Mouse (Mus musculus) right cerebral cortex, postnatal 10 days (tissue): Measurements from ENCODE around the gene Gdpgp1.

Experiments
- DNase-seq, 2 experiments: peaks; one replicate each; pipeline ENCODE4 v3.0.0; 2021; ENCODE audit warnings: low spot score in 2 of 2

Gdpgp1 gene

DNA sequence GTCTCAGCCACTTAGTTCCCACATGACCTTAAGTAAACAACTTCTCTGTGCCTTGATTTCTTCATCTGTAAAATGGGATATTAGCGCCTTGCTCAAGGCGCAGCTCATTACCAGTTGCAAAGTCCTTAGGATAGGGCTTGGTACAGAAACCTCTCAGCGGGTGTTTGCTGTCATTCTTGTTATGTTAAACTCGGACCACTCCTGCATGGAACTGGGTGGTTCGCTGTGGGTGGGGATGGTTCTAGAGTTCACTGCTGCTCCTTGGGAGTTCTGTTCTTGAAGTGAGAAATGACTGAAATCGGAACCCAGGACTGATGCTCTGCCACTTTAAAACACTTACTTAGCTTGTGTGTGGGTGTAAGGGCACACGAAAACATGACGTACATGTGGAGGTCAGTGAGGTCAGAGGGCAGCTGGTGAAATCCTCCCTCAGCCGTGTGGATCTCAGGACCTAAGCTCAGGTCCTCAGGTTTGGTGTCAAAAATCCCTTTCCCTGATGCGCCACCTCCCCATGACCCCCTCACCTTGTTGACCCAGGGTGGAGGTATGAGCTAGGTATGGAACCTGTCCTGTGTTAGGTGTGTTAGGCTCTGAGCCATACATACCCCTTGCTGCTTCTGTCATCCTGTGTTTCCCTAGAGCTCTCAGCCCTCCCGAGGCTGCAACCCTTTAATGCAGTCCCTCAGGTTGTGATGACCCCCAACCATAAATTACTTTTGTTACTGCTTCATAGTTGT lies 32.6 kb upstream of the Gdpgp1 start:
- DNase-seq: no peak

DNA sequence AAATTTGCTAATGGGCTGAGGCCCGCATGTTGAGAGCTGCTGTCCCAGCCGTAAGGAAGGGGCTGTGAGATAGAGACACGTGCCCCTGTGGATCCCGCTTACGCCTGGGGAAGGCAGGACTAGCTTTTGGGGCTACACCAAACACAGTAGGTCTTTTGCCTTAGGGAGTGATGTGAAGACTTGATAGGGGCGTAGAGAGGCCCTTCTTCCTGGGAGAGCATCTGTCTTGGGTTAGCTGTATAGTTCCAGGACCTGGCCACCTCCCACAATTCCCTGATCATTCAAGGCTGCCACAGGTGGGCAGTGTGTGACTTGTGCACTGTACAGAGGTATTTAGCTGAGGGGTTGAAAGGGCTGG lies 32.1 kb upstream of the Gdpgp1 start:
- DNase-seq: no peak

DNA sequence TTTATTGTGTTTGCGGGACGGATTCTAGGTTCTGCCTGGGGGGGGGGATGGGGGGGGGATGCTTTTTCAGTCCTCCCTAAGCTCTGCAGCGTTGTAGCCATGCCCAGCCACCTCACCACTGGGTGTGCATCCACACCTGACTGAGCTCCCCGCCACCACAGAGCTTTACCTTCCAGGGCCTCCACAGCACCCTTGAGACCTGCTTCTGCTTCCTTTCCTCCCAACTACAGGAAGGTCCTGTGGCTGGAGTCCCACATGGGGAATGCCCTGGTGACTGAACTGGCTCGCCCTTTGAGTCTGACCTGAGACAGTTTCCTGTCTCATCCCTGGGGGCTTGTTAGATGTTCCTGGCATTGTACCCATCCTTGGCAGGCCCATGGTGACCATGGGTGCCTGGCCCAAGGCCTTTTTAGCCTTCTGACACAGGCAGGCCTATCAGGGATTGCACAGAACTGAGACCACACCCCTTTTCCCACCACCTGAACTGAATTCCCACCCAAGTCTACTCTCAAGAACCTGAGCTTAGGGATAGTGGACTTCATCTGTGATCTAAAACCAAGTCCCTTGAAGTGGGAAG lies 31.6 kb upstream of the Gdpgp1 start:
- DNase-seq: no peak

DNA sequence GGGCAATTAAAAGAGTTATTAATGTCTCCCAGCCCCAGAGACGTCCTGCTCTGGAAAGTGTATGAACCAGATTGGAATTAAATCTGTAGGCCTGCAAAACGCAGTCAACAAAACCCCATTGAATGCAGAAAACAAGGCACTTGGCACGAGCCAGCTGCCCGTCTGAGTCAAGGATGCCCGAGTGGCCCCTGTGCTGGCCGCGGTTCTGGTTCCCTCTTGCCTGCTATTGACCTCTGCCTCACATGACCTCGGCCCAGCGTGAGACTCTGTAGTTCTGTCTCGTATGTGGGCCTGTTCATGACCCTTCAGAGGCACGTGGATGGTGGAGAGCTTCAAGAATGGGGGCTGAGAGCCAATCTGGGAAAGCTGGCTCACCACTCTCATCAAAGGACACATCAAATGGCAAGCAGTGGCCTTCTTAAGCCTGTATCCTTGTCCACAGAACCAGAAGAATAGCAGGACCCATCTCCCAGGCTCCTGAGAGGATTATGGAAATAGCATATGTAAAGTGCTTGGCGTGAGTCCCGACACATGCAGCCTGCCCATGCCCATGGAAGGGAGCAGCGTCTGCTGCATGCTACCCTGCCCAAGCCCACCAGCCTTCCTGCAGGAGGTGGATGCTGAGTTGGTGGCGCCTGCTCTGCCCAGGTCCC lies 30.7 kb upstream of the Gdpgp1 start:
- peak in 1 of 2 experiments; percentile 67 for DNase-seq

DNA sequence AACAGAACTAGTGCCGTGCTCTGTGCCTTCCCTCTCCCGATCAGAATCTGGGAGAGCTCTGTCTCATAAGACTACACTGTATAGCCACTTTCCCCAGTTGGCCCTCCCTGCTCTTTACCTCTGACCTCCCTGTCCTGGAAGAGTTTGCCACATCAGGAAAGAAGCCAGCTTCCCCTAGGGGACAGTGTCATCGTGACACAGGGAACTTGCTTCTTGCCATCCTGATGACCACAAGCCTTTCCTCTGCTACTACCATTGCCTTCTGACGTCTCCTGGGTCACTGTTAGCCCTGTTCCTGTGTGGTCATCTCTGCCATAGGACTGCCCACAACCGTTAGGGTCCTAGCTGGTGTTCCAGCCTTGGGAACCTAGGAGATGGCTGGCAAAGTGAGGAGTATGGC lies 29.7 kb upstream of the Gdpgp1 start:
- DNase-seq: no peak

DNA sequence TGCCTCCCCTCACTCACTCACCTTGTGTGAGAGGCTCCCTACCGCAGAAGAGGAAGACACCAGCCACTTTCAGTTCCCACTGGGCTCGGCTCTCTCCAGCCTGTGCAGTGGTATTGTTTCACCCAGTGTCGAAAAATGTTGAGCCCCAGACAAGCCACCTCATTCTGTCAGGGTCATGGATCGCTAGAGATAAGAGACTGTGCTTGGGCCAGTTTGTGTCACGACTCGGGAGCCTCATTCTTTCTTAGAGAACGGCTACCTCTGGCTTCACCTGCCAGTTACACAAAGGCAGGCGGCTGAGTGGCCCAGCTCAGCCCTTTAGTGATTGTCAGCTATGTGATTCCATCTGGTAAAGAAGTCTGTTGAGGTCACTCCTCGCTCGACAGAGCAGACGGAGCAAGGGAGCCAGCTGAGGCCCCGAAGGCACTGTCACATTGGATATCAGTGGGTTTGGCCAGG lies 29.0 kb upstream of the Gdpgp1 start:
- no peak for DNase-seq

DNA sequence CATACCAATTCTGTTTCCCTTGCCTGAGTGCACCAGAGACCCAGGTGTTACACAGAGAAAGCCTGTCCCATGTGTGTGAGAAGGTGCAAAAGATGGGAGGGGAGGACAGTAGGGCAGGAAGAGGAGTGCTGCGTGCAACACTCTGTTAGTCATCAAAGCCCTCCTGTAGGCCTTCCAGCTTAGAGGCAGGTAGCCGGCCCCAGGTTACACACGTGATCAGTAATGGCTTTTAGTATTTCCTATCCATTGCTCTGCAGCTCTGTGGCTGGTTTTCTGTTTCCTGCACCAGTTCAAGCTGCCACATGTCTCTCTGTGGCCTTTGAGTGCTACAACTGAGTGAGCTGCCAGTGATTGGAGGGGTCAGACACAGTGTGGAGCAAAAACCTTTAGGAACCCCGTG lies 28.3 kb upstream of the Gdpgp1 start:
- no peak for DNase-seq

DNA sequence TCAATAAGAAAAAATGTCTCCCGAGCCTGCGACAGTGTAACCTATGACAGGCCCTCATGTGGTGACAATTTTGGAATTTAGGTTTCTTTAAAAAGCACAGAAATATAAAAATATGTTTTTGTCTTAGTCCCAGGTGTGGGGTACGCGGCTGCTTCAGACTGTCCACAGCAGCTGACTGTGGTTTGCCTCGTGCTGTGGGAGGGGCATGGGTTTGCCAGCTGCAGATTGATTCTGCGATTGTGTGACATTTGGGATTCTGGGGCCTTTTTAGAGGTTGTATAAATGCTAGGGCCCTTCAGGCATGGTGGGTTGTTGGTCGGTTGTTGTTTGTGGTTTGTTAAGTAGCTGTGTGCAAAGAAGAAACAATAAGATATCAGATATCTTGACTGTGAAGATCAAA lies 27.7 kb upstream of the Gdpgp1 start:
- DNase-seq: no peak

DNA sequence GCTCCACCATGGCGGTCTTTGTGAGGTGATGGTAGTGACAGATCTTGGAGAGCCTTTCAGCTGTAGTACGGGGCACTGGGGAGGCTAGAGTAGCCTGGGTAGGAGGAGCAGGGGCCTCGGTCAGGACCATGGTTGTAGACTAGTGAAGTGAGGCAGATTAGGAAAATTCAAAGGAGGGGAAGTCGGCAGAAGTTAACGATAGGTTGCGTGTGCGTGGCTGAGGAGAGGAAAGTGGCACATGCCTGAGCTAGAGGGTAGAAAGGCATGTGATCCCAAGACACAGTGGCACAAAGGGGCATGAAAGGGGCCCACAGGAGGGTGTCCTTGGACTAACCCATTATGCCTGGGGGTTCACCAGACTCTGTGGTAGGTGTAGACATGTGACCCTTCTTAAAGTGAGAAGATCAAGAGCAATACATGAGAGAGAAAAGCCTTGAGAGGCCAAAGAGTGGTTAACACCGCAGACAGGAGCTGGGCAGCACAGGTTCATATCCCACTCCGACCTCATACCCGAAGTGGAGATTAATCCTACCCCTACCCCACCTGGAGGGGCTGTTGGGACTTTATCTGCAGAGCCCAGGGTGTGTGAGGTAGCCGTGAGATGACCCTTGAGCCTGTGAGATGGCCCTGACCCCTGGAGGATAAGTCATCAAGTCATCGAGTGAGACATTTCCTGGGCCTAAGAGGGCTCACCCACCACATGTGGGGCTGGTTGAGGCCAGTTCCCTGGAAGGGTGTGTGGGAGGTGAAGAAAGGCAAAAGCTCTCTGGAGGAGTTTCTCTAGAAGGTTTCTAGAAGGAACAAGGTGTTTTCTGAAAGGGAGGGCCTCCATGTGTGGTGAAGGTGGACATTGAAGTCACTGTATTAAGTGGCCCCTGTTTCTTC lies 26.7 kb upstream of the Gdpgp1 start:
- DNase-seq: no peak

DNA sequence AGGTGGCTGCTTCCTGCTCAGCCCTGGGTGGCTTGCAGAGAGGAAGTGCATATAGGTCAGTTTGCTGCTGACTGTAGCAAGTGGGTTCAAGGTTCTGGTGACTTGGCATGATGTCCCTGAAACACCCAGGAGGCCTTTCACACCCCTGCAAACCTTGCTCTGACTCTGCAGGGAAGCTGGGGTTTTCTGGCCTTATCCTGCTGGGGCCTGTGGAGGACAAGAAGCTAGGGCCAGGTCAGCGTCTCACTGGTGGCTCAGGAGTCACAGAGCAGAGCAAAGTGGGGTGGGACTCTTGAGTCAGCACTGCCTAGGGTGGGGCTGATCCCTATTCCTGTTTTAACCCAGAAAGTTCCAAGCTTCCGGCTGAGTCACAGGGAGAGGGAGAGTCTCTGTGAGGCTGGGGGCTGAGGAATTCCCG lies 25.3 kb upstream of the Gdpgp1 start:
- DNase-seq: no peak

DNA sequence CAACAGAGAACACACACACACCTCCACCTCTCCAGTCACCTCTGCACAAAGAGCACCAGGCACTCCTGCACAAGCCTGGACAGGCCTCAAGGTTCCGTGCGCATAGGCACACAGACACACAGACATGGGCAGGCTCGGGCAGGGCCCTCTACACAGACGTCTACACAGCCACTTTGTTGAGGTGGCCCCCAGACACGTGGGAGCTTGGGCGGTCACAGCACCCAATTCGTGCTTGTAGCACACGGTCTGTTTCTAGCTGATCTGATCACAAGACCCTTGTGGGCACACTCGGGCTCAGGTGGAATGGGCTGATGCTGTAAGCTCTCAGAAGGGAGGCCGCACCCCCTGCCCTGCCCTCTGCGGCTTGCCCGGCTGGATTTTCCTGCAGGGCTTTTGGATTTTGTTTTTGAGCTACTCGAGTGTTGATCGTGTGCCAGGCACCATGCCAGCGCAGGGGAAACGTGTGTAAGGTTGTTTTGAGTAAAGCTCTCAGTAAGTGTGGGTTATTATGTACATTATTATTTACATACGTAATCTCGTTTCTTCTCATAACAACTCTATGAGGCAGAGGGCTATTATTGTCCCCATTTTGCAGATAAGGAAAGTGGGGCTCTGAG lies 24.5 kb upstream of the Gdpgp1 start:
- DNase-seq: no peak

DNA sequence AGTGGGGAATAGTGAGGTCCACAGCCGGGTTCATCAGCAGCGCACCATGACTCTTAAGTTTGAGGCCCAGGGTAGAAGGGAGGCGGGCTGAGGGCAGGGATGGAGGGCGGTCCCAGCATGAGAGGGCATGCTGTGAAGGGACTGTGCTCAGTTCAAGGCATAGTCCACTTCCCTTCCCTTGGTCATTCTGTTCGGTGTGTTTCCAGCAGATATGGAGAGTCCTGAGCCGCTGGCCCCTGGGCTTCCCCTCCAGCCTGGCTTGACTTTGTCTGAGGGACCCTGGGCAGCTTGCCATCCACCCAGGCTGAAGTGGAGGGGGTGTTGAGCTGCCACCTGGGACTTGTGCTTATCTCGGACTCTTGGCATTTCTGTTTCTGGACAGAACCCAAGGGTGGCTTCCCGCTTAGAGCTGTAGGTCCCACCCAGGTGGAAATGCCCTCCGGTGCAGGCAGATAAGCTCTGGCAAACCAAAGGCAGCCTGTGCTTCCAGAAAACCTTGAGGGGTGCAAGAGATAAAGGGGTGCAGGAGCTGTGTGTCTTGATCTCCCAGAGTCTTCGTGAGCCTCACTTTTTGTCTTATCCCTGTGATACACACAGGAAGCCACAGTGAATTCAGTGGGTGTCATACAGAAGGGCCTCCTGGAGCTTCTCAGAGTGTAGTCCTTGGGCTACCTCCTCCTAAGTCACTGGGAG lies 23.8 kb upstream of the Gdpgp1 start:
- DNase-seq: peak in 1 of 2 experiments; percentile 54

DNA sequence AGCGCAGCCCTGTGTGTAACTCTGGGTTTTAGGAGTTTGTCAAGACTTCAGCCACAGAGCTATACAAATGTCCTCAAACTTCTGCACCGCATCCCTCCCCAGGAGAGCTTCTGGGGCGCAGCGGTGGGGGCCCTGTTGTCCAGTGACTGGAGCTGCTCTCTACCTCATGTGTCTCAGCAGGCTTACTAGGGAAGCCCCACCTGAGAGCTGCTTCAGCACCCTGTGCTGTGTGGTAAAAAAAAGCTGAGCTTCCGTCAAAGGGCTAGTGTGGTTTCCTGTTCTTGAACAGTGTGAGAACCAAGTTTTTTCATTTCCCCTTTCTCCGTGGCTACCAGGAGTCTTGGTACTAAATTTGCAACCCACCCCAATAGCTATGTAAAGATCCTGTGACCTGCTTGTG lies 23.0 kb upstream of the Gdpgp1 start:
- no peak for DNase-seq

DNA sequence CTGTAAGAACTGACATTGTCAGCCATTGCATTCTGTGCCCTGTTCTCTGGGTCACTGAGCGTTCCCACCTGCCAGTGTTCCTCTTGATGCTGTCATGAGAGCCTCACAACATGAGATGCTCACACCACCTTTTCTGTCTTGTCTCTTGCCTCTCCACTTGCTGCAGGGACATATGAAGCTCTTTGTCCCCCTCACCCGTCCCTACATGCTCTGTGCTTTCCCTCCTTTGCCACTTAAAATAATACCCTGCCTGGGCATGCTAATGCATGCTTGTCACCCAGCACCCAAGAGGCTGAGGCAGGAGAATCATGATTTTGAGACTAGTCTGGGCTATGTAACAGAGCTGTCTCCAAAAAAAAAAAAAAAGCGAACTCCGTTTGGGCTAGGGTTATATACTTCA lies 21.7 kb upstream of the Gdpgp1 start:
- no peak for DNase-seq

DNA sequence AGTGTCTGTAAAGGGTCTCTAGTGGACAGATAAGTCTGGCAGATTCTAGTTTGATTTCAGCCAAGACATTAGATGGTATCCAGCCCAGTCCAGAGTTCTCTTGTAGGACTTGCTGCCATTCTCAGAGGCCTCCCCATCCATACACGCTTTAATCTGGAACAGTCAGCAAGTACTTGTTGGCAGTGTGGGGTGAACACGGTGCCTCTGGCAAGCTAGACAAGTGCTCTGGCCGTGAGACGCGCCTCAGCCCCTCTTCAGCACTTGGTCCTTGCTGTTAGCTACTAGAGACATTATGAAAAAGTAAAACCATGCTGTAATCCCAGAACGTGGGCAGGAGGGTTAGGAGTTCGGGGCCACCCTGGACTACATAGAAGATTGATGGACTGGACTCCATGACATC lies 19.1 kb upstream of the Gdpgp1 start:
- DNase-seq: no peak

DNA sequence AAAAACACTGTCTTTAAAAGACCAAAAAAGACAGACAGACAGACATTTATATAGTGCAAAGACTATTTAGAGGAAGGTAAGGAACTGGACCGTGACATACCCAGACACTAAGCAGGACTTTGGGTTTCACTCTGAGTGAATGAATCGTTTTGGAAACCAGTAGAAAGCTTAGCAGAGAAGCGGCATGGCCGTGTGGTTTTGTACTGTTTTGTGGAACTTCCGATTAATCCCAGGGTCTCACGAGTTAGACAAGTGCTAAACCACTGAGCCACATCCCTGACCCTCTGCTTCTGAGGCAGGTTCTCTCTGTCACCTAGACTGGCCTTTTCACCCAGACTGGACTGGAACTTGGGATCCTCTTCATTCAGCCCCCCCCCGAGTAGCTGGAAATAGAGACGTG lies 18.2 kb upstream of the Gdpgp1 start:
- no peak for DNase-seq

DNA sequence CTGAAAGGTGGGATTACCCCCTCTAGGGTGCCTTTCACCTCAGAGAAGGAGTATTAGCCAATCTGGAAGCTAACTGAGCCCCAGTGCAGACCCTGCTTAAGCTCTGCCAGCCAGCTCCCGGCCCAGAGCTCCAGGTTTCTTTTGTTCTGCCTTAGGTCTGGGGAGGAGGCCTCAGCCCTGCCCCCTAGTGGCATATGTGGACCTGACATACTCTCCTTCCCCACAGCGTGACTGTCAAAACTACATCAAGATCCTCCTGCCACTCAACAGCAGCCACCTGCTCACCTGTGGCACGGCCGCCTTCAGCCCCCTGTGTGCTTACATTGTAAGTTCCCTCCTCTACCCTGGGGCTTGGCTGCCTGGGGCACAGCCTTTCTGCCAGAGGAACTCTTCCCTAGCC lies 17.3 kb upstream of the Gdpgp1 start:
- peak; percentile 74 to 84 for DNase-seq

DNA sequence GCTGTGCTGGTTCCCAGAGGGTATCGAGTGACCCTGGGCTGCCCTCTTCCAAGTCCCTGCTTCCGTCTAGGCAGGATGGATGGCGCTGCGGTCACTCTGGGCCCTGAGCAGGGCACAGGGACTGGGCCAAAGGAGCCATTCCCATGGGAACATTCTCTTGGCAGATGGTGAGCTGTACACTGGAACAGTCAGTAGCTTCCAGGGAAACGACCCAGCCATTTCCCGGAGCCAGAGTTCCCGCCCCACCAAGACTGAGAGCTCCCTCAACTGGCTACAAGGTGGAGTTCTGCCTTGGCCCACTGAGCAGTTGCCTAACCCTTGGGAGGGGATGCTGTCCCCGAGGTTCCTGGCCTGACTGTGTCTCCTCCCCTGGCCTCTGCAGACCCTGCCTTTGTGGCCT lies 16.1 kb upstream of the Gdpgp1 start:
- DNase-seq: peak; percentile 73 to 79

DNA sequence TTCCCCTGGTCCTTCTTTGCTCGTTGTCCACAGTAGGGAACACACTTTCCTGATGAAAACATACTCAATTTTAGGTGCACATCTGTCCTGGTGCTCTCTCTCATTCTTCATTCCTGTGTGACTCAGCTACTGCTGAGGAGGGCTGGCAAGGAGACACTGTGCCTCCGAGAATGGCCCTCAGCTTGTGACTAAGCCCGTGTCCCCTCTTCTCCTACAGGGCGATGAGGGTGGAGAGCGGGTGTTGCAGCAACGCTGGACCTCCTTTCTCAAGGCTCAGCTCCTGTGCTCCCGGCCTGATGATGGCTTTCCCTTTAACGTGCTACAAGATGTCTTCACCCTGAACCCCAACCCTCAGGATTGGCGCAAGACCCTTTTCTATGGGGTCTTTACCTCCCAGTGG lies 14.0 kb upstream of the Gdpgp1 start:
- DNase-seq: no peak

DNA sequence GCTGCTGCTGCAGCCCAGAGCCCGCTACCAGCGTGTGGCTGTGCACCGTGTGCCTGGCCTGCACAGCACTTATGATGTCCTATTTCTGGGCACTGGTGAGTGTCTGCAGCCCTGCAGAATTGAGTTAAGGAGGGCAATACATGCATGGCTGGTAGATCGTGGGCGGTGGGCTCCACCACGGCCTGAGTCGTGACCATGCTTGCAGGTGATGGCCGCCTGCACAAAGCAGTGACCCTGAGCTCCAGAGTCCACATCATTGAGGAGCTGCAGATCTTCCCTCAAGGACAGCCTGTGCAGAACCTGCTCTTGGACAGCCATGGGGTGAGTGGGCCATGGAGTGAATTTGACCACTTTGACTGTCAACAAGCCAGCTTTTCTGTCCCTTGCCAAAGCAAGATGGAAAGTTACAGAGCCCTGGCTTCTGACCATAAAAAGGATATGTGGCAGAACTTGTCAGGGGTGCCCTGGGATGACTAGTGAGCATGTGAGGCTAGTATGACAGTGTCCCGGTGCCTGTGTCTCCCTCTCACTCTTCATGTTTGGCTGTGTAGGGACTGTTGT lies 12.3 kb upstream of the Gdpgp1 start:
- no peak for DNase-seq

DNA sequence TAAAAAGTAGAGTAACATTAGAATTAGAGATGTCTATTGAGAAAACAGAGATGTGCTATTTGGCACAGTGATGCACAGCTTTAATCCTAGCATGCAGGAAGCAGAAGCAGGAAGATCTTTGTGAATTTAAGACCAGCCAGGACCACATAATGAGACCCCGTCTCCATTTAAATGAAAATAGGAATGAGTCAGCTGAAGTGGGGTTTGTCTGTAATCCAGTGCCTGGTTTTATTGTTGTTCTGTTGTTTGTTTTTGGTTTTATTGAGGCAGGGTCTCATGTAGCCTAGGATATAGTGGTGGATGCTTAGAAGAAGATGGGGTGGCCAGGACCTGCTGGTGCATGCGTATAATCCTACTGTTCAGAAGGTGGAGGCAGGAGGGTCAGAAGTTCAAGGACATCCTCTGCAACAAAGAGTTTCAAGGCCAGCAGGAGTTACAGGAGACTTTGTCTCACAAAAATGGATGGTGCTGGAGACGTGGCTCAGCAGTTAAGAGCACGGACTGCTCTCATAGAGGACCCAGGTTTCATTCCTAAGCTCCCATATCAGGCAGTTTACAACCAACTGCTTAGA lies 11.4 kb upstream of the Gdpgp1 start:
- no peak for DNase-seq
